Mouse (Mus musculus) heart, postnatal 0 days (tissue): ENCODE data around the gene Cyp4f13.

Experiments used
- CTCF ChIP-seq: IDR thresholded peaks from 2 replicates; pipeline ENCODE4 v1.5.1; 2016; ENCODE audit warnings: antibody characterized with exemption, control low read depth, low read depth
- EP300 ChIP-seq: IDR thresholded peaks from 2 replicates; pipeline ENCODE4 v1.6.1; 2016; ENCODE audit warnings: antibody characterized with exemption, low read depth

GRCm38 (mm10) chr17:32981361-32981760 lies 34.2 kb upstream of the Cyp4f13 start:
- TF ChIP-seq EP300 (no peak), CTCF (no peak)
